Mouse (Mus musculus) hematopoietic stem cell, adult 5-6 weeks (primary cell): ENCODE measurements at regions not wholly inside any gene's neighbourhood (a gene's known extent, or its start where the extent isn't known, plus 50 kb on each side); places are given as distances from the start of the nearest gene placed in this dataset.
A peak's percentile ranks its signal among the peaks of the same experiment; 100 is the strongest.

Experiments used
- ATAC-seq, 2 experiments: fragments of 125-278 bp in 1 of 2; replicated peaks in 1 of 2; 2 replicates each; pipeline ENCODE4 v1.8.0; 2016 to 2017; ENCODE audit warnings: inconsistent platforms in 2 of 2, mild to moderate bottlenecking in 2 of 2, moderate number of reproducible peaks in 2 of 2, low read depth in 1 of 2, moderate TSS enrichment in 1 of 2; ENCODE audit not compliant: low FRiP score in 2 of 2, poor library complexity in 2 of 2, severe bottlenecking in 2 of 2, insufficient read depth in 1 of 2, low TSS enrichment in 1 of 2

- ATAC-seq = no peak
Observed at GRCm38 (mm10) chr15:50005142-50005541, 3879.6 kb upstream of the Gm7489 start.

- peak in 1 of 2 experiments; percentile 62; a peak in 2 of 4 replicates for ATAC-seq
Observed at GRCm38 (mm10) chr15:50046653-50047052, 3838.1 kb upstream of the Gm7489 start.

GRCm38 (mm10) chr15:50053468-50053867 is 3831.2 kb upstream of the Gm7489 start:
- no peak for ATAC-seq

- no peak for ATAC-seq
Observed at GRCm38 (mm10) chr15:50053892-50054291, 3830.8 kb upstream of the Gm7489 start.

- peak; percentile 56 to 69; a peak in 3 of 4 replicates for ATAC-seq
Observed at GRCm38 (mm10) chr15:50078246-50078645, 3806.5 kb upstream of the Gm7489 start.

GRCm38 (mm10) chr15:50082428-50082827 is 3802.3 kb upstream of the Gm7489 start:
- no peak for ATAC-seq

- no peak for ATAC-seq
Observed at GRCm38 (mm10) chr15:50102596-50103277, 3782.0 kb upstream of the Gm7489 start.

GRCm38 (mm10) chr15:50108913-50109312 is 3775.8 kb upstream of the Gm7489 start:
- ATAC-seq = peak; percentile 77 to 88

- ATAC-seq = peak; percentile 69 to 91
Observed at GRCm38 (mm10) chr15:50153863-50154262, 3730.8 kb upstream of the Gm7489 start.

GRCm38 (mm10) chr15:50172276-50172772 is 3712.4 kb upstream of the Gm7489 start:
- ATAC-seq = no peak

- no peak for ATAC-seq
Observed at GRCm38 (mm10) chr15:50183185-50183584, 3701.5 kb upstream of the Gm7489 start.
